Mouse (Mus musculus): ENCODE measurements around the gene Ctc1. TPM values are rescaled to one million over a fixed set of nuclear protein-coding genes. Genes with fewer than 3 reads are reported as not detected.
A peak's percentile ranks its signal among the peaks of the same experiment; 100 is the strongest.
"Not testable (repeated sequence)": the region's sequence is repeated elsewhere in the genome, so short reads cannot be mapped to it uniquely, and the experiment has no call there.

Gene Ctc1
- polyA plus RNA-seq, 1 experiment from 2014 or later, result 60.4 TPM

GRCm38 (mm10) chr11:68982639-68983369 lies 32.9 kb upstream of the Ctc1 start:
- Histone ChIP-seq H3K4me1 (no peaks in the 10 kb centered on the region), H3K27ac (no peak overlapping the region), H3K36me3 (peaks cover 20% of the 10 kb centered on the region), H3K27me3 (no peaks in the 10 kb centered on the region), H3K9ac (no peak overlapping the region), H3K9me3 (no peaks in the 10 kb centered on the region), H3K4me3 (no peak overlapping the region), H3K4me2 (replicated peaks) (no peak overlapping the region)
- WGBS, result 31% methylated on average over 4 of the region's 4 CpGs
- no peak for ATAC-seq (ENCODE audit: low FRiP score, low read depth)

GRCm38 (mm10) chr11:68987365-68987882 lies 28.3 kb upstream of the Ctc1 start:
- no peak overlapping the region for H3K4me3 ChIP-seq
- peaks cover 65% of the 10 kb centered on the region for H3K36me3 ChIP-seq
- ATAC-seq (ENCODE audit: low FRiP score, low read depth), result no peak
- 88% methylated on average over 11 of the region's 11 CpGs for WGBS
- no peak overlapping the region for H3K27ac ChIP-seq
- no peaks in the 10 kb centered on the region for H3K27me3 ChIP-seq
- no peak overlapping the region for H3K4me2 ChIP-seq (replicated peaks)
- no peaks in the 10 kb centered on the region for H3K9me3 ChIP-seq
- no peaks in the 10 kb centered on the region for H3K4me1 ChIP-seq
- no peak overlapping the region for H3K9ac ChIP-seq

- no peaks in the 10 kb centered on the region for H3K9me3 ChIP-seq
- no peak overlapping the region for H3K4me3 ChIP-seq
- peaks cover 74% of the 10 kb centered on the region for H3K36me3 ChIP-seq
- H3K4me2 ChIP-seq (replicated peaks), result no peak overlapping the region
- no peak overlapping the region for H3K27ac ChIP-seq
- H3K27me3 ChIP-seq, result no peaks in the 10 kb centered on the region
- no peak overlapping the region for H3K9ac ChIP-seq
- ATAC-seq (ENCODE audit: low FRiP score, low read depth), result no peak
- WGBS, result 93% methylated on average over 17 of the region's 17 CpGs
- no peaks in the 10 kb centered on the region for H3K4me1 ChIP-seq
These were observed 27.4 kb upstream of the Ctc1 start for GRCm38 (mm10) chr11:68988341-68988740.

GRCm38 (mm10) chr11:68993122-68993521 lies 22.6 kb upstream of the Ctc1 start:
- Histone ChIP-seq H3K4me3 (no peak overlapping the region), H3K36me3 (peaks cover 97% of the 10 kb centered on the region)
- 94% methylated on average over 7 of the region's 7 CpGs for WGBS

GRCm38 (mm10) chr11:68994377-68994776 lies 21.3 kb upstream of the Ctc1 start:
- WGBS, result 95% methylated on average over 3 of the region's 3 CpGs
- H3K27ac ChIP-seq, result no peak overlapping the region
- H3K9me3 ChIP-seq, result no peaks in the 10 kb centered on the region
- peaks cover 97% of the 10 kb centered on the region for H3K36me3 ChIP-seq
- ATAC-seq (ENCODE audit: low FRiP score, low read depth), result no peak
- H3K4me1 ChIP-seq, result no peaks in the 10 kb centered on the region
- H3K27me3 ChIP-seq, result no peaks in the 10 kb centered on the region
- H3K9ac ChIP-seq, result no peak overlapping the region
- H3K4me3 ChIP-seq, result no peak overlapping the region
- no peak overlapping the region for H3K4me2 ChIP-seq (replicated peaks)

More at GRCm38 (mm10) chr11:68993122-68993521, 22.6 kb upstream of the Ctc1 start:
- ATAC-seq (ENCODE audit: low FRiP score, low read depth), result no peak
- no peak overlapping the region for H3K27ac ChIP-seq
- no peak overlapping the region for H3K9ac ChIP-seq
- H3K4me2 ChIP-seq (replicated peaks), result no peak overlapping the region
- H3K4me1 ChIP-seq, result no peaks in the 10 kb centered on the region
- H3K9me3 ChIP-seq, result no peaks in the 10 kb centered on the region
- no peaks in the 10 kb centered on the region for H3K27me3 ChIP-seq

- no peaks in the 10 kb centered on the region for H3K9me3 ChIP-seq
- no peak for ATAC-seq (ENCODE audit: low FRiP score, low read depth)
- no peak overlapping the region for H3K4me2 ChIP-seq (replicated peaks)
- peaks cover 97% of the 10 kb centered on the region for H3K36me3 ChIP-seq
- 95% methylated on average over 4 of the region's 4 CpGs for WGBS
- no peak overlapping the region for H3K9ac ChIP-seq
- H3K4me3 ChIP-seq, result no peak overlapping the region
- no peaks in the 10 kb centered on the region for H3K27me3 ChIP-seq
- no peaks in the 10 kb centered on the region for H3K4me1 ChIP-seq
- no peak overlapping the region for H3K27ac ChIP-seq
These were observed 18.6 kb upstream of the Ctc1 start for GRCm38 (mm10) chr11:68997080-68997479.

GRCm38 (mm10) chr11:69002782-69003181 lies 12.9 kb upstream of the Ctc1 start:
- not testable (repeated sequence) for H3K27me3 ChIP-seq; ATAC-seq (ENCODE audit: low FRiP score, low read depth); H3K4me2 ChIP-seq (replicated peaks); H3K4me3 ChIP-seq; H3K4me1 ChIP-seq; H3K27ac ChIP-seq; H3K9me3 ChIP-seq
- peaks cover 58% of the 10 kb centered on the region for H3K36me3 ChIP-seq
- WGBS, result 94% methylated on average over 4 of the region's 4 CpGs
- 0 out of 2 replicates have a peak overlapping the region, but pooled peaks have one; percentile 19 for H3K9ac ChIP-seq

- H3K9ac ChIP-seq, result no peak overlapping the region
- H3K4me2 ChIP-seq (replicated peaks), result no peak overlapping the region
- ATAC-seq (ENCODE audit: low FRiP score, low read depth), result no peak
- H3K27ac ChIP-seq, result no peak overlapping the region
- no peaks in the 10 kb centered on the region for H3K9me3 ChIP-seq
- H3K4me1 ChIP-seq, result peaks cover 11% of the 10 kb centered on the region
- peaks cover 50% of the 10 kb centered on the region for H3K36me3 ChIP-seq
- 57% methylated on average over 4 of the region's 4 CpGs for WGBS
- H3K27me3 ChIP-seq, result no peaks in the 10 kb centered on the region
- H3K4me3 ChIP-seq, result no peak overlapping the region
These were observed 12.1 kb upstream of the Ctc1 start for GRCm38 (mm10) chr11:69003592-69003991.

GRCm38 (mm10) chr11:69005193-69005592 lies 10.5 kb upstream of the Ctc1 start:
- Histone ChIP-seq H3K27me3 (no peaks in the 10 kb centered on the region), H3K4me1 (peaks cover 11% of the 10 kb centered on the region), H3K9me3 (no peaks in the 10 kb centered on the region), H3K27ac (no peak overlapping the region), H3K4me3 (no peak overlapping the region), H3K4me2 (replicated peaks) (no peak overlapping the region), H3K9ac (no peak overlapping the region), H3K36me3 (peaks cover 34% of the 10 kb centered on the region)
- no peak for ATAC-seq (ENCODE audit: low FRiP score, low read depth)
- WGBS, result 87% methylated on average over 7 of the region's 7 CpGs

- ATAC-seq (ENCODE audit: low FRiP score, low read depth); H3K27me3 ChIP-seq; H3K9ac ChIP-seq; H3K27ac ChIP-seq; H3K4me3 ChIP-seq; H3K4me2 ChIP-seq (replicated peaks); H3K9me3 ChIP-seq: not testable (repeated sequence)
- Histone ChIP-seq H3K4me1 (peaks cover 17% of the 10 kb centered on the region), H3K36me3 (peaks cover 20% of the 10 kb centered on the region)
These were observed 9.1 kb upstream of the Ctc1 start for GRCm38 (mm10) chr11:69006575-69006974.

GRCm38 (mm10) chr11:69008182-69009121 lies 7.3 kb upstream of the Ctc1 start, which contains the start of gene Pfas:
TSS of gene Pfas (minus strand) at chr11:69008460.
- 10% methylated on average over 38 of the region's 38 CpGs for WGBS
- Histone ChIP-seq H3K27me3 (no peaks in the 10 kb centered on the region), H3K9ac (peak within 1 kb of the TSS; percentile 78), H3K27ac (peak within 1 kb of the TSS; percentile 73), H3K4me3 (peak within 1 kb of the TSS; percentile 74), H3K4me2 (replicated peaks) (peak within 1 kb of the TSS; percentile 64), H3K9me3 (no peaks in the 10 kb centered on the region), H3K36me3 (peaks cover 2% of the 10 kb centered on the region), H3K4me1 (peaks cover 18% of the 10 kb centered on the region)
- peak; percentile 89 for ATAC-seq (ENCODE audit: low FRiP score, low read depth)

GRCm38 (mm10) chr11:69009508-69009907 lies 6.2 kb upstream of the Ctc1 start:
- H3K9me3 ChIP-seq, result no peaks in the 10 kb centered on the region
- peaks cover 18% of the 10 kb centered on the region for H3K4me1 ChIP-seq
- no peak overlapping the region for H3K4me3 ChIP-seq
- no peak for ATAC-seq (ENCODE audit: low FRiP score, low read depth)
- no peak overlapping the region for H3K27ac ChIP-seq
- H3K27me3 ChIP-seq, result no peaks in the 10 kb centered on the region
- no peak overlapping the region for H3K4me2 ChIP-seq (replicated peaks)
- WGBS, result 90% methylated on average over 1 of the region's 1 CpGs
- H3K9ac ChIP-seq, result no peak overlapping the region
- H3K36me3 ChIP-seq, result no peaks in the 10 kb centered on the region

All from limb, embryonic 13.5 days (tissue).